Mouse (Mus musculus) liver, adult (tissue): Measurements from ENCODE around the gene D630045J12Rik.

ENCODE experiments used
- GATA4 ChIP-seq: IDR thresholded peaks from 2 replicates; pipeline ENCODE4 v1.6.1; 2014; ENCODE audit warnings: mild to moderate bottlenecking, low read length; ENCODE audit not compliant: insufficient replicate concordance

D630045J12Rik gene

GRCm38 (mm10) chr6:38184791-38185190, 69.0 kb downstream of the D630045J12Rik start:
- TF ChIP-seq GATA4 = no peak

GRCm38 (mm10) chr6:38181756-38182318, 72.0 kb downstream of the D630045J12Rik start:
- no peak for TF ChIP-seq GATA4

GRCm38 (mm10) chr6:38180669-38181068, 73.1 kb downstream of the D630045J12Rik start:
- no peak for TF ChIP-seq GATA4

DNA sequence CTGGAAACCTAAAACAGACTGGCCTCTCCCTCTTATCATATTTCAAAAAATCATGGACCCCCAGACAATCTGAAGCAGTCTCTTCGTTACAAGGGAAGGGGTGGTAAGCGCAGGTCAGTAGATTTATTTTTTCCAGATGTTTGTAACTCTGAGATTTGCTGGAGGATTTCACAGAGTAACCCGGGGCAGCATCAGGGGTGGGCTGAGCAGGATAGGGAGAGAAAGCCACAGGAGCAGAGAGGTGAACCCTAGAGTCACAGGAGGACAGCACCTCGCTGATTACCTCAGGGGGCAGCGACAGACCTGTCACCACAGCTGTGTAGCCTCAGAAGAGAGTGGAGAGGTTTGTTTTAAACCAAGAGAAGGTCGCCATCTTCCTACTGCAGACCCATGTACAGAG, 88.4 kb downstream of the D630045J12Rik start:
- no peak for TF ChIP-seq GATA4

- no peak for TF ChIP-seq GATA4
Observed at GRCm38 (mm10) chr6:38164705-38165104, 89.1 kb downstream of the D630045J12Rik start.

DNA sequence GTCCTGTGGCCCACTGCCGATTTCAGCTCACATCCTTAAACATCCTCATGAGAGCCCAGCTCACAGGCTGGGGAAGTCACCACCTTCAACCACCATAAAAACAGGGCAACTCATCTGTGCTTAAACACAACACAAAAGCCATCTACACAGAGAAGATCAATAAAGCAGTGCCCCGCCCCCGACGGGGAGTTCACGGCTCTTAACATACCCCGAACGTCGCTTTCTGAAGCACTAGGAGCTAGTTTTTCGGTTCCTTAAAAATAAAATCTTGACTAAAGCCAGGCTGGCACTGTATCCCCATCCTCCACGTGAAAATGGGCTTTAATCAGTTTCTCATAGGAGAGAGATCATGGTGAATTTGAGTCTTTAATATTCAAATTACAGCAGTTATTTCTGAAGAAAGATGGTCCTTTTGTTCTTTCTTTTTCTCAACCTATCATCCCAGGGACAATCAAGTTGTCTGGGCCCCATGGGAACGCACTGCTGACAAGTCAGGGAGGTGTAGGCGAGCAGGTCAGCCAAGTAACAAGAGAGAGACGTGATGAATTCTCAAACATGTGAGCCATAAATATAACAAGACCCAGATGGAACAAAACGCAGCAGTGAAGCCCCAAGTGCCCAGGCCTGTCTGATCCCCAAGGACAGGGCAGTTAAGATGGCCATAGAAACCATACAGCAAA, 90.8 kb downstream of the D630045J12Rik start:
- no peak for TF ChIP-seq GATA4

DNA sequence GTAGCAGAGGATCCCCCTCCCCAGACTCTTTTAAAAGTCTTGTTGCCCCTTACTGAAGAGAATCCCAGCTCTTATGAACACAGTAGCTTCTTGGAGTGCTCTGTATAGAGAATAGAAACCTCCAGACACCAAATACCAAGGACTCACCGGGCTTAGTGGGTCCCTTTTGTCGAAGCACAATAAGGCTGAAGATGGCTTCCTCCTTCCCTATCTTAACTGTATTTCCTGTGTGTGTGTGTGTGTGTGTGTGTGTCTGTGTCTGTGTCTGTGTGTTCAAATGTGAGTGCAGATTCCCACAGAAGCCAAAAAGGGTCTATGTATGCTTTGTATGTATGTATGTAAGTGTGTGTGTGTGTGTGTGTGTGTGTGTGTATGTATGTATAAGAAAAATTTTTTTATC, 93.3 kb downstream of the D630045J12Rik start:
- TF ChIP-seq GATA4 = no peak

DNA sequence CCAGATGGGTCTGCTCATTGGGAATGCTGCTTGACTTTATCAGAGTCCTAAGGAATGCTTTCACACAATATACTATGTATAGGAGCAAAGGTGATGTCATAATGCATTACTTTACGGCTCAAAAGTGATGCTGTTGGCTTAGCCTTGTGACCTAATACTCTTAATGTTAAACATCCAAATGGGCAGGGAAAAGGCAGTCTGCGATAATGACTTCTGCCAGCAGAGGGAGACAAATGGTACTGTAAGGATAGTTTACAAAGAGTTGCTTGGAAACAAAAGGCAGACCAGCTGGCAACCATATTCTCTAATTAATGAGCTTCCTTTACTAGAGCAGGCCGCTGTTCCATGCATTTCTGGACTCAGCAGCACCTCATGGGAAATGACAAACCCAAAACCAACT, 93.7 kb downstream of the D630045J12Rik start:
- no peak for TF ChIP-seq GATA4

DNA sequence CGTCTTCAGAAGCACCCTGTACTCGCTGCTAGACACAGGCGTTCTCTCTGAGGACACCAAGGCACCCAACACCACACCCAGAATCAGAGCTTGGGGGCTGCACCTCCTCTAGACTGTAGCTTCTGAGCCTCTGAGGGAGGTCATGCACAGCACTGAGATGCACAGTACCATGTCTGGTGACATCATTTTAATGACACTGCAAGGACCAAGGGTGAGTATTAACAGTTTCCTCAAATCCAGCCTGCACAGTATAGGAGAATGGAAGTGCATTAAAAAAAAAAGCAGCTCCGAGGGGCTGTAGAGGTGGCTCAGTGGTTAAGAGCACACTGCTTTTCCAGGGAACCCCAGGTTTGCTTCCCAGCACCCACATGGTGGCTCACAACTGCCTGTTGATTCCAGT, 94.2 kb downstream of the D630045J12Rik start:
- no peak for TF ChIP-seq GATA4

DNA sequence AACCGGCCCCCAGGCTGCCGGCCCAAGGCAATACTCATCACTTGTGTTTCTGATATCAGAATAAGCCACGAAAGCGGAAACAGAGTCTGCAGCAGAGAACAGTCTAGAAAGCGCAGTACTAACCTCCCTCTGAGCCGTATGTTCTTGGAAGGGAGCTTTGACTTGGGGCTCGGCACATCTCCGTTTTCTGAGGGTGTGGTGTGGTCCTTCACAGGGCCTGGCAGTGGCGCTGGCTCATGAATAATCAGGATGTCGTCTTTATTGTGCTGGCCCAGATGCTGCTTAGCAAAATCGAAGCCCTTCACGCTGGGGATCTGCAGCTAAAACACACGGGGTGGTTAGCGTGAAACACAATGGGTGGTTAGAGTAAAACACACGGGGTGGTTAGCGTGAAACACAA, 95.9 kb downstream of the D630045J12Rik start:
- no peak for TF ChIP-seq GATA4

DNA sequence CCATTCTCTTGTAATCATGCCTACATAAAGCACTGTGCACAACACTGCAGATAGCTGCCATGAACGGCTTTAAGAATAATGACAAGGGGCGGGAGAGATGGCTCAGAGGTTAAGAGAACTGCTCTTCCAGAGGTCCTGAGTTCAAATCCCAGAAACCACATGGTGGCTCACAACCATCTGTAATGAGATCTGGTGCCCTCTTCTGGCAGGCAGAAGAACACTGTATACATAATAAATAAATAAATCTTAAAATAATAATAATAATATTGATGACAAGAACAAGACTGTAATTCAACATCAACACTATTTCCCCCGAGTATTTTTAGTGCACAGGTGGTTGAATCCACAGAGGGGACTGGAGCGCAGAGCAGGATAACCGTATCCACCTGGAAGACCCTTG, 97.6 kb downstream of the D630045J12Rik start:
- no peak for TF ChIP-seq GATA4

DNA sequence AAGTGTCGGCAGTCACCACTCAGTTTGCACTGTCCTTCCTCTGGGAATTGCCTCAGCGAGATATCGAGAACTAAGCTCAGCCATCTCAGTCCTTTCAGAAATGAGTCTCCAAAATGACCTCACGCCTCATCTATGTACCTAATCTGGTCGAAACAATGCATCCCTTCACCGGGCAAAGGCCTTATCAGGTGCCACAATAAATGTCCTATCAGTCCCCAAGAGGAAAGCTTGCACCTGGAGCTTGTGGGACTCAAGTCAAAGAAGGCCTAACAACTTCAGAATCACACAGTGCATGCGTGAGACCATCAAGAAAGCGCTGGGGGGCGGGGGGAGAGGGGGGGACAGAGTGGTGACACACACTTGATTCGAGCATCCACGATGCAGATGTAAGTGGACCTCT, 101.5 kb downstream of the D630045J12Rik start:
- TF ChIP-seq GATA4 = no peak

GRCm38 (mm10) chr6:38149483-38149882, 104.3 kb downstream of the D630045J12Rik start:
- no peak for TF ChIP-seq GATA4

- TF ChIP-seq GATA4 = no peak
Observed at GRCm38 (mm10) chr6:38148626-38149025, 105.2 kb downstream of the D630045J12Rik start.

DNA sequence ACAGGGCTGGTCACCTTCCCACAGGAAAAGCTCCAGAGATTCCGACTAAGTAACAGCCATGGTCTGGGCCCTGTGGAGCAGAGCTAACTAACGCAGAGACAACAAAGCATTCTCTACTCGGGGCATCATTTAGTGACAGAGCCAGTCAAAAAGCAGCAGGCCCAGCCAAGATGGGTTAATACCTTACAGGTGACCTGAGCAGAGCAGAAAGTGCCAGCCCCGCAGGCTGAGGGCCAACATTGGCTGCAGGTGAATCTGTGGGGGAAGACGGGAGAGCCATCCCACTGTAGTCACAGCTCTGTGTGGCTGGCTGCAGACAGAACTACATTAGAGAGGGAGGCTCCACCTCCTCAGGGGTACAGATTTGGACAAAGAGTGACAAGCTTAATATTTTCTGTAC, 106.5 kb downstream of the D630045J12Rik start:
- no peak for TF ChIP-seq GATA4

DNA sequence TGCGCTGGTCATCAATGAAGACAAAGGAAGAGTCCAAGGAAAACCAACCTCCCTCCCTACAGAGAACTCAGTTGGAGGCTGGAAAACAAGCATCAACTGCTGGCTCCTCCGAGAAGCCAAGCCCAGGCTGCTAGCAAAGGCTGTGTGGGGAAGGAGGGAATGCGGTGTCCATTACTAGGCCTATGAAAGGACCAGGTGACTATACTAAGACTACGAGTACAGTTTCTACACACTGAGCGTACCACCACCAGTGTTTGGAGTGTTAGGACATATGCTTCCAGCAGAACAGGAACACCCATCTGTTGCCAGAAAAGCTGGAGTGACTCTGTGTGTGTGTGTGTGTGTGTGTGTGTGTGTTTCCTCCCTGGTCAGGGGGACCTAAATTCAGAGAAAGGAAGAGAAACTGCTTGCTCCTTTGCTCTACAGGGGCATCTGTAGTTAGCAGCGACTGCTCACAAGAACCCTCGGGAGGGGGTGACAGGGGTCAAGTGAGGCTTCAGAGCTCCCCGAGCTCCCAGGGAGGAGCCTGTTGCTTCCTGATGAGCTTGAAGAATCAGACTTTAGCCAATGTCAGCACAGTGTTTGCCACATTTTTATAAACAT, 108.2 kb downstream of the D630045J12Rik start:
- no peak for TF ChIP-seq GATA4

- TF ChIP-seq GATA4 = no peak
Observed at GRCm38 (mm10) chr6:38144161-38144998, 109.4 kb downstream of the D630045J12Rik start.
